Mouse (Mus musculus): ENCODE data around the gene Tango2. TPM values are rescaled to one million over a fixed set of nuclear protein-coding genes. Genes with fewer than 3 reads are reported as not detected.

Gene Tango2
- polyA plus RNA-seq, 1 experiment from 2014 or later: 112 TPM

DNA sequence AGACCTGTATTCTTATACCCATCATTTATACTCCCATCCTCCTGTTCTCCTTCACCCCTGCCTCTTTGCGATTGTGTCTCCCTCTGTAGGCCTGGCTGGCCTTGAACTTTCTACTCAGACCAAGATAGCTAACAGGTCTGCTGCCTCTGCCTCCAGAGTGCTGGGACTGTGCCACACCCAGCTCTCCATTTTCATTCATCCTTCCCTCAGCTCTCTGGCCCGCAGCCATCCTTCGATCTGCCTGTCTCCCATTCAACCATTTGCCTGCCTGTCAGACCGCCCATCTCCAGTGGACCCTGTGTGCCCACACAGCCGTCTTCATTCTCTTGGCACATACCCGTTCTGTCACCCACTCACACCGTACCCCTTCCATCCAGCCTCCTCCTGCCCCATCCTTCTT lies 36.3 kb upstream of the Tango2 start:
- Histone ChIP-seq H3K9ac (ENCODE audit: low read depth, low read length) (no peak overlapping the region), H3K27me3 (replicated peaks; ENCODE audit: control insufficient read depth, insufficient read depth, low read length) (no peaks in the 10 kb centered on the region), H3K4me1 (ENCODE audit: control insufficient read depth, insufficient read depth, low read depth, low read length) (peaks cover 62% of the 10 kb centered on the region), H3K4me3 (ENCODE audit: low read length) (no peak overlapping the region), H3K27ac (ENCODE audit: low read depth, low read length) (no peak overlapping the region), H3K9me3 (ENCODE audit: control insufficient read depth, low read length) (no peaks in the 10 kb centered on the region), H3K36me3 (ENCODE audit: control insufficient read depth, insufficient read depth, low read length) (no peaks in the 10 kb centered on the region), H3K4me2 (ENCODE audit: low read length) (no peak overlapping the region)
- ATAC-seq: no peak
- WGBS: 48% methylated on average over 7 of the region's 7 CpGs

GRCm38 (mm10) chr16:18383756-18384155 lies 35.9 kb upstream of the Tango2 start:
- Histone ChIP-seq H3K36me3 (ENCODE audit: control insufficient read depth, insufficient read depth, low read length) (no peaks in the 10 kb centered on the region), H3K4me2 (ENCODE audit: low read length) (no peak overlapping the region), H3K4me3 (ENCODE audit: low read length) (no peak overlapping the region), H3K9me3 (ENCODE audit: control insufficient read depth, low read length) (no peaks in the 10 kb centered on the region), H3K27me3 (replicated peaks; ENCODE audit: control insufficient read depth, insufficient read depth, low read length) (no peaks in the 10 kb centered on the region), H3K27ac (ENCODE audit: low read depth, low read length) (no peak overlapping the region), H3K9ac (ENCODE audit: low read depth, low read length) (no peak overlapping the region), H3K4me1 (ENCODE audit: control insufficient read depth, insufficient read depth, low read depth, low read length) (peaks cover 64% of the 10 kb centered on the region)
- WGBS: 4% methylated on average over 3 of the region's 3 CpGs
- ATAC-seq: no peak

- Histone ChIP-seq H3K4me1 (ENCODE audit: control insufficient read depth, insufficient read depth, low read depth, low read length) (peaks cover 60% of the 10 kb centered on the region), H3K4me2 (ENCODE audit: low read length) (no peak overlapping the region), H3K36me3 (ENCODE audit: control insufficient read depth, insufficient read depth, low read length) (no peaks in the 10 kb centered on the region), H3K27me3 (replicated peaks; ENCODE audit: control insufficient read depth, insufficient read depth, low read length) (no peaks in the 10 kb centered on the region), H3K4me3 (ENCODE audit: low read length) (no peak overlapping the region), H3K9me3 (ENCODE audit: control insufficient read depth, low read length) (no peaks in the 10 kb centered on the region), H3K27ac (ENCODE audit: low read depth, low read length) (no peak overlapping the region), H3K9ac (ENCODE audit: low read depth, low read length) (no peak overlapping the region)
- ATAC-seq: no peak
- WGBS: 71% methylated on average over 9 of the region's 9 CpGs
Measured at GRCm38 (mm10) chr16:18383045-18383726, 35.3 kb upstream of the Tango2 start.

DNA sequence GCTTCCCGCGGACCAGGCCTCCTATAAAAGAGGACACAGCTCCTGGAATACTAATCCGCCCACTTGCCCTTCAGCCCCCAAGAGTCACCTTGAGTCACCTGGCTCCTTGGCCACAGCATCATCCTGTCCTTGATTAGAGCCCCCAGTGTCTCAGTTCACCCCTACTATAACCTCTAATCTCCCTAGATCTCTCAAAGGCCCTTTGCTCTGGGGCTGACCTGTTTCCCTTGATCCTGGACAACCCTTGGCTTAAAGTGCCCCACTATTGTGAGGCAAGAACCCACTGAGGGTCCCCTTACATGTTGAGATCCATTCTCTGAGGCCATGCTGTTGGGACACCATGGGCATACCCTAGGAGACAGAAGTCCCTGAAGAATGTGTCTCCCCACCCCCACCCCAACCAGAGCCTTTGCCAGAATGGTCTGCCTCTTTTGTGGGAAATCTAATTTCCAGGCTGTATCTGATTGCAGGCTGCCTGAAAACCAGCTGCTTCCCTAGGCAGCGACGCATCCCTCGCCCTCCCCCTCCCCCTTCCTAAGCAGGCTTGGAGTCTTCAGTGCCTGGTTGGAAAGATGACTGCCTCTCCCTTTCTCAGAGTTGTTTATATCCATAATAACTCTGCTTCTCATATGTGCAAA lies 33.8 kb upstream of the Tango2 start:
- no peaks in the 10 kb centered on the region for H3K27me3 ChIP-seq (replicated peaks; ENCODE audit: control insufficient read depth, insufficient read depth, low read length)
- peak; percentile 14; the same call in 1 of the 2 replicates for ATAC-seq
- peak overlapping the region; percentile 41 for H3K27ac ChIP-seq (ENCODE audit: low read depth, low read length)
- peaks cover 47% of the 10 kb centered on the region for H3K4me1 ChIP-seq (ENCODE audit: control insufficient read depth, insufficient read depth, low read depth, low read length)
- no peak overlapping the region for H3K4me3 ChIP-seq (ENCODE audit: low read length)
- WGBS: 42% methylated on average over 6 of the region's 6 CpGs
- no peak overlapping the region for H3K9ac ChIP-seq (ENCODE audit: low read depth, low read length)
- H3K9me3 ChIP-seq (ENCODE audit: control insufficient read depth, low read length): no peaks in the 10 kb centered on the region
- H3K36me3 ChIP-seq (ENCODE audit: control insufficient read depth, insufficient read depth, low read length): no peaks in the 10 kb centered on the region
- no peak overlapping the region for H3K4me2 ChIP-seq (ENCODE audit: low read length)

GRCm38 (mm10) chr16:18380495-18381063 lies 32.7 kb upstream of the Tango2 start:
- no peaks in the 10 kb centered on the region for H3K9me3 ChIP-seq (ENCODE audit: control insufficient read depth, low read length)
- no peak overlapping the region for H3K9ac ChIP-seq (ENCODE audit: low read depth, low read length)
- no peaks in the 10 kb centered on the region for H3K27me3 ChIP-seq (replicated peaks; ENCODE audit: control insufficient read depth, insufficient read depth, low read length)
- H3K4me1 ChIP-seq (ENCODE audit: control insufficient read depth, insufficient read depth, low read depth, low read length): peaks cover 46% of the 10 kb centered on the region
- no peaks in the 10 kb centered on the region for H3K36me3 ChIP-seq (ENCODE audit: control insufficient read depth, insufficient read depth, low read length)
- no peak overlapping the region for H3K4me3 ChIP-seq (ENCODE audit: low read length)
- no peak overlapping the region for H3K4me2 ChIP-seq (ENCODE audit: low read length)
- ATAC-seq: peak; percentile 82
- H3K27ac ChIP-seq (ENCODE audit: low read depth, low read length): peak overlapping the region; percentile 48
- 5% methylated on average over 6 of the region's 6 CpGs for WGBS

DNA sequence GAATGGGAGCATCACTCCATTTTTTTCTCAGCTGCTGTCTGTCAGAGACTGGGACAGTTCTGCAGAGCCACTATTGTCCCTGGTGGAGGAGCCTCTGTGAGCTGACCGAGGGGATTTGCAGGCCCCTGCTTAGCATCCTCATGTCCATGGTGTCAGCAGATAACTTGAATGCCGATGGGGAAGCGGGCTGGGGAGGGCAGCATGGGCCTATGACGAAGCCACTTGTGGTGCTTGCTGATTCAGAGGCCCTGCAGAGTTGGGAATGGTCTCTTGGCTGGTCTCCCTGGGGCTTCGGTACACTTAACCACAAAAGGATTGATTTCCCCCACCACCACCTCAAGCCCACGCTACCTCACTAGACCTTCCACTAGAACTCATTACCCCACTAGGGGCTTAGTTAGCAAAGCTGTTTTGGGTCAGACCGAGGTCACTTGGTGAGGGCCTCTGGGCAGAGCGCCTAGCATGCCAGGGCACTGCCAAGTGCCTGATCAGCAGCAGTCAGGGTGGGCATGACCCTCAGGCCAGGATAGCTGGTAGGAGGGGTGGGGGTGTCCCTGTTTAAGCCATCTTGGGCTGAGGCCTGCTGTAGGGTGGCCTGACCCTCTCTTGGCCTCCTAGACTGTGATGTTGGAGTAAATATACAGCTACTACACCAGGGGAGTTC lies 31.6 kb upstream of the Tango2 start:
- Histone ChIP-seq H3K27ac (ENCODE audit: low read depth, low read length) (peak overlapping the region; percentile 48), H3K9me3 (ENCODE audit: control insufficient read depth, low read length) (no peaks in the 10 kb centered on the region), H3K4me3 (ENCODE audit: low read length) (no peak overlapping the region), H3K9ac (ENCODE audit: low read depth, low read length) (no peak overlapping the region; the same call in 1 of the 2 replicates), H3K4me1 (ENCODE audit: control insufficient read depth, insufficient read depth, low read depth, low read length) (peaks cover 46% of the 10 kb centered on the region), H3K36me3 (ENCODE audit: control insufficient read depth, insufficient read depth, low read length) (no peaks in the 10 kb centered on the region), H3K27me3 (replicated peaks; ENCODE audit: control insufficient read depth, insufficient read depth, low read length) (no peaks in the 10 kb centered on the region), H3K4me2 (ENCODE audit: low read length) (no peak overlapping the region)
- WGBS: 48% methylated on average over 8 of the region's 8 CpGs
- ATAC-seq: peak; percentile 17; the same call in 1 of the 2 replicates

- H3K36me3 ChIP-seq (ENCODE audit: control insufficient read depth, insufficient read depth, low read length): no peaks in the 10 kb centered on the region
- H3K4me1 ChIP-seq (ENCODE audit: control insufficient read depth, insufficient read depth, low read depth, low read length): peaks cover 39% of the 10 kb centered on the region
- no peaks in the 10 kb centered on the region for H3K9me3 ChIP-seq (ENCODE audit: control insufficient read depth, low read length)
- H3K27ac ChIP-seq (ENCODE audit: low read depth, low read length): no peak overlapping the region
- no peaks in the 10 kb centered on the region for H3K27me3 ChIP-seq (replicated peaks; ENCODE audit: control insufficient read depth, insufficient read depth, low read length)
- no peak overlapping the region for H3K9ac ChIP-seq (ENCODE audit: low read depth, low read length)
- WGBS: 52% methylated on average over 1 of the region's 1 CpGs
- ATAC-seq: no peak
- no peak overlapping the region for H3K4me3 ChIP-seq (ENCODE audit: low read length)
- no peak overlapping the region for H3K4me2 ChIP-seq (ENCODE audit: low read length)
Measured at GRCm38 (mm10) chr16:18378489-18378888, 30.6 kb upstream of the Tango2 start.

DNA sequence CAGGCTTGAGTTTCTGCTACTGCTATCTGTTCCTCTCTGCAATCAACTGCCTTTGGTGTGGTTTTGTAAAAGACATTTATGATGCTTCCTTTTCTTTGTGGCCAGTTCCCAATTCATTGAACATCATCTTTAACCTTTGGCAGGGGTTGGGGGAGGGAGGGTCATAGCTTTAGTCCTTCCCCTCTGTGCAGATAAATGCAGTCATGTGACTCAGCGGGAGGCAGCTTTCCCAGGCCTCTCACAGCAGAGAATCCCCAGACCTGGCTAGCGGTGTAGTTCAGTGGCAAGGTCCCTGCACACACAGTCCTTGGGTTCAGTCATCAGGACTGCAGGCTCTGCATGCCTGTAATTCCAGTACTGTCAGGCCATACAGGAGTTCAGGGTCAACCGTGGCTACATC lies 29.3 kb upstream of the Tango2 start:
- 18% methylated on average over 3 of the region's 3 CpGs for WGBS
- H3K27ac ChIP-seq (ENCODE audit: low read depth, low read length): no peak overlapping the region
- no peak overlapping the region for H3K4me3 ChIP-seq (ENCODE audit: low read length)
- no peaks in the 10 kb centered on the region for H3K27me3 ChIP-seq (replicated peaks; ENCODE audit: control insufficient read depth, insufficient read depth, low read length)
- H3K4me1 ChIP-seq (ENCODE audit: control insufficient read depth, insufficient read depth, low read depth, low read length): peaks cover 31% of the 10 kb centered on the region
- no peaks in the 10 kb centered on the region for H3K9me3 ChIP-seq (ENCODE audit: control insufficient read depth, low read length)
- 0 out of 2 replicates have a peak, but pooled peaks cover under 1% of the 10 kb centered on the region for H3K36me3 ChIP-seq (ENCODE audit: control insufficient read depth, insufficient read depth, low read length)
- H3K9ac ChIP-seq (ENCODE audit: low read depth, low read length): no peak overlapping the region
- no peak overlapping the region for H3K4me2 ChIP-seq (ENCODE audit: low read length)
- ATAC-seq: no peak
